Mouse (Mus musculus) neutrophil, adult 5-6 weeks (primary cell): Measurements from ENCODE around the gene Spata20. TPM values are rescaled to one million over a fixed set of nuclear protein-coding genes. Genes with fewer than 3 reads are reported as not detected.

Source experiments
- ATAC-seq: fragments of 151-379, 151-347 bp; 2 replicates; pipeline ENCODE4 v1.8.0; 2017; ENCODE audit warnings: mild to moderate bottlenecking, moderate TSS enrichment; ENCODE audit not compliant: insufficient number of reproducible peaks, poor library complexity, low FRiP score, severe bottlenecking; ENCODE audit errors: extremely low read depth
- total RNA-seq: library from RNA; stranded (forward); fragments of 200-1000 nt; gene quantifications from 2 replicates; pipeline ENCODE4 v1.2.3, GENCODE M21; 2017

Spata20 gene
- total RNA-seq, 1 experiment from 2014 or later = not detected

DNA sequence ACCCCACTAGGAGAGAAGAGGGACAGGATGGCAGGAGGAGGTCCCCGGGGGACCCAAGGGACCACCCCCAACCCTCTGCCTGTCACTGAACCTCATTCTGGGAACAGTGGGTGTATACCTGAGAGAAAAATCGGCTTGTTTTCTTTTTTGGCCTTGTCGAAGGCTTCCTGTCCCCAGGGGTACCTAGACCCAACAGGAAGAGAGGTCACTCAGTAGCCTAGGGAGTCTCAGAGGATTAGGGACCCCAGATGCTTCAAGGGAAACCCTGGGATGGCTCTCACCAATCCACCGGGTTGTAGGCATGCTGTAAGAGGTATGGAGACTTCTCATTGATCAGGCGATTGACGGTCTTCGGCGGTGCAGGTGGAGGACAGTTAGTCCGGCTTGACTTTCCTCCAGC is 1.3 kb downstream of the Spata20 start:
- ATAC-seq = no peak

DNA sequence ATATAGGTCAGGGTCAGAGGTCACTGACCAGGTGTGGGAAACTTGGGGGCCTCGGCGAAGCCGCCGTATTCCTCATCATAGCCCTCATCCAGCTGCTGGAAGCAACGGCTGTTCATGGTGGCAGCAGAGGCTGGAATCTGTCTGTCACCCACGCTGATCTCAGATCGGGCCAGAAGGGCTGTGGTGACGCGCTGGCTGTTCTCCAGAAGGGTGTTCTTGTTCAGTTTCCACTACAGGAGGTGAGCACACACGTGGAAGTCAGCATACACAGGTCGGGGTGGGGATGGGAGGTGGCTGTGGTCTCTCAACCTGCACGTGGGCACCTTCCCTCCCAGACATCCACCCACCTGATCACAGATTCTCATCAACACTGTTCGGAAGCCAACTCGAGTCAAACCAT is 2.1 kb downstream of the Spata20 start:
- ATAC-seq = no peak

DNA sequence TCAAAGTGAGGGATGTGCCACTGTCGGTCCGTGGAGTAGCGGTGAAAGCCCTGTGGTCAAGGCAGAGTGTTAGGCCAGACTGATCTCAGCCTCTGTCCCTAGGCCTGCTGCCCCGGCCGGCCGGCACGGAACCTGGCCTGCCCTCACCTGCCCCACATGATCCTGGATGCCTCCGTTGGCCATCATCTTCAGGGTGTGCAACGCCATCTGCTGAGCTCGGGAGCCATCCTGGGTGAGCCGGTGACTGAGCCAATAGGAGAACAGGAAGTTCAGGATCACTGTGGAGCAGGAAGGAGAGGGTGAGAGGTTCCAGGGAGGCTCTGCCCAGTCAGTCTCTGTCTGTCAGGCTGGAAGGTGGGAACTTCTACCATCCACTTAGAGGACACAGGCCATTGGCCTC is 2.5 kb downstream of the Spata20 start:
- ATAC-seq = no peak

DNA sequence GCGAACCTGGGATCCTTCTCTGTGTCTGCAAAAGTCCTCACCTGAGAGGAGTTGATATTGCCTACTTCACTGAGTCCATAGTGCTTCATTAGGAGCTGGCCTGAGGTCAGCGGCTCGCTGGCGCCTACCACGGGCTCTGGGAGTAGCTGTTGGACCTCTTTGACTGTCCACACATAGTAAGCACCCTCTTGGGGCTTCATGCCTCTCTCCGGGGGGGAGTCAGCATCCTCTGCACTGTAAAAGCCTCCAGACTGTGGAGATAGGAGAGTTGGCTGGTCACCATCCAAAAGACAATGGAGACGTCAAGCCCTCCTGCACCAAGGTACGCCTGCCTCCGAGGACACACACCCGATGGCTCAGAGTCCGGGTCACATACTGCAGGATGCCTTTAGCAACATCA is 3.2 kb downstream of the Spata20 start:
- ATAC-seq = no peak

DNA sequence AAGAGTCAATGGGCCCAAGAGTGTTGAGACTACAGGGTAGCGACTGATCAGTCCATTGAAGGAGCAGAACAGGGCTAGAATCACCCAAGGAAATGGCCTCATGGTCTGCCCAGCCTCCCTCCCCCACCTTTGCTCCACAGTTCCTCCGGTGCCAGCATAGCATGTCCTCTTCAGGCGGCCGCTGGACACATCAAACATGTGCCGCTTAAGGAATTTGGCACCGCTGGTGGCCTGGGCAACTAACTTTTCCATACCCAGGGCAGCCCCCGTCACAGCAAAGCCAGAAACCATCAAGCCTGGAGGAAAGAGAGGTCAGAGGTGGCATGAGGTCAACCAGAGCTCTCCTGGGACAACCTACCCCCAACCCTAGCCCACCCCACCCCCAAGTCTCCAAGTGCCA is 4.0 kb downstream of the Spata20 start:
- ATAC-seq = no peak

DNA sequence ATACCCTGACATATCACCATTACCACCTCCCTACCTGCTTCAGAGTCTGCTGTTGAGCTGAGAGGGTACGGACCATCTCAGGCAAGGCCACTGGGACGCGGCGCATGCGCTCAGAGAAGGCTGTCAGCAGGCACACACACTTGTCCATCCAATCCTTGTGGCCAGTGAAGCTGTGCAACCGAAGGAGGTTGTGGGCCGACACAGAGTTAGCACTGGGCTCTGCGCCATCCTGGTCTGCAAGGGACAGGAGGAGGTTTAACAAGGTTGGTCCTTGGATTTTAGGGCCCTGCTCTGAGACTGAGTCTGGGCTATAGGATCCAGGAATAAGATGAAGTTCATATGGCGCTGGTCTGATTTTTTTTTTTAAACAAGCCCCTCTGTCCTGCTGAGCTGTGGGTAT is 5.6 kb downstream of the Spata20 start:
- no peak for ATAC-seq

DNA sequence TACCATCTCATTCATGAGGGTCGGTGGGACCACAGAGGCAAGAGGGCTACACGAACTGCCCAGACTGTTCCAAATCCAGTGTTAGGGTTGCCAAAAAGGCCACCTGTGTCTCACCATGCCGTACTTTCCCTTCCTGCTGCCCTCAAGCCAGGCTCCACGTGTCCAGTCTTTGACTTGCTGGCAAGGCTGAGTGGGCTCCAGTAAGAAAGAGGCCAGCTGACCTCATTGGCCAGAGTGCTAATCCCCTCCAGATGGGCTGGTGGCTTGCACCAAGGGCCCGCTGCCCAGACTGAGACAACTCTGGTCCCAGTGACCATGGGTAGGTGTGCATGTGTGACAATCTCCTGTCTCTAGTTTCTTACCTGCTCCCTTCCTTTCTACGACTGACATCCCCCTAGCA is 8.3 kb downstream of the Spata20 start:
- no peak for ATAC-seq

DNA sequence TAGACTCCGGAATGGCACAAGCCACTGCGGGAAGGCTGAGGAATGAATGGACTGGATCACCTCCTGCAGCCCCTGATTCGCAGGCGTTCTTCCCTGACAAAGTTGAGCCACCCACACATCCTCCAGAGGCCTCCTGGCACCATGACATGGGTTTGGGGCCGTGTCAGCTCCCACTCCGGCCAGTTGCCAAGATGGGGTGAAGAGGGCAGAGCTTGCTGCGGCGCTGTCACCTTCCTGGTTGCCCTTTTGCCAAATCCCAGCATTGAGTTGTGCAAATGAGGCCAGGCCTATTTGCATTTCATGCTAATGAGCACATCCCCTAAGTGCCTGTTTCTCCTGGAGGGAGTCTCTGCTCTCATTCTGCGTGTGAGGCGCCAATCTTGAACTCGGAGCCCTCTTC is 10.3 kb downstream of the Spata20 start:
- ATAC-seq = no peak

DNA sequence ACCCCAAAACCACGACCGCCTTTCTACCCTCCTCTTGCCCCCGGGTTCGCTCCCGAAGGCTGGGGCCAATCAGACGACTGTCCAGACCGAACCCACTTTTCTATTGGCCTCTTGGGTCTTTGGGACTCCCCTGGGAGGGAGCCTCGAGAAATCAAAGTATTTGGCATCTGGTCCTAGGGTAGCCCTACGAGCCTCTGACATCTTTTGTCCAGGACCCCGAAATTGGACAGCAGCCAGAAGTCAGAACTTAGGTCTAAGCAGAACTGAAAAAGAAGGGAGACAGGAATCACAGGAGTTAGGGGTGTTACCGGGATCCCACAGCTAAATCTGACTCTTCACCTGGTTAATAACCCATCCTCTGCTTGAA is 11.5 kb downstream of the Spata20 start:
- no peak for ATAC-seq

DNA sequence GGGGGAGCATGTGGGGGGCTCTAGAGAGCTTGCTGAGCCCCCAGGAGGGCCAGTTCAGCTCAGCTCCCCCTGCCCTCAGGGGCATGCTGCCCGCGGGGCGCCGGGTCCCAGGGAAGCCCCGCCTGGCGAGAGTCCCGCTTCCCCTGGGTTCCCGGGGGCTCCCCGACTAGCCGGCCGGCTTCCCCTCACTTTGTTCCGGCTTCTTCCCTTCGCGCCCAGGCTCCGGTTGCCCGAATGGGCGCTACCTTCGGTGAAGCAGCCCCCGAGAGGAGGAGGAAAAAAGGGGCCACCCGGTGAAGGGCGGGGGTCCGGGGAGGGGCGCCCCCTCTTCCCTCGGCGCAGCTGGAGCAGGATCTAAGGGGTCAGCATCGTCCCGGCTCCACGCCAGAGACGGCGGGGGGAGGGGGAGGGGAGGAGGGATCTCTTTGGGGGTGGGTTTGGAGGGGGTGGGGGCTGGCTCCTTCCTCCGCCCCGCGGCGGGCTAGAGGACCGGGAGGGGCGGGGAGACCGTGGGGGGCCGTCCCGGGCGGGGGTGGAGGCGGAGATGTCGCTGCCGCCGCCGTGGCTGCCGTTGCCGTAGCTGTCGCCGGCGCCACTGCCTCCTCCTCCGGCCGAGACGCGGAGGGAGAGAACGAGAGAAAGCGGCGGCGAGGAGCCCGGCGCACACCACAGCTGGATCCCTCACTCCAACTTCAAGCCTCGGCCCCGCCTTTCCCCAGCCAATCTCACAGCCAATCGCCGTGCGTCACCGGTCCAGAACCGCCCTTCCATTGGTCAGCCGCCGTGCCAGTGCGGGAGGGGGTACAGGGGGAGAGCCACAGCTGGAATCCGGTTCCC is 12.1 kb downstream of the Spata20 start, which contains the start of gene Cacna1g:
Cacna1g (minus strand) TSS at position 492 of the 837 bp plus-strand sequence.
- no peak for ATAC-seq

DNA sequence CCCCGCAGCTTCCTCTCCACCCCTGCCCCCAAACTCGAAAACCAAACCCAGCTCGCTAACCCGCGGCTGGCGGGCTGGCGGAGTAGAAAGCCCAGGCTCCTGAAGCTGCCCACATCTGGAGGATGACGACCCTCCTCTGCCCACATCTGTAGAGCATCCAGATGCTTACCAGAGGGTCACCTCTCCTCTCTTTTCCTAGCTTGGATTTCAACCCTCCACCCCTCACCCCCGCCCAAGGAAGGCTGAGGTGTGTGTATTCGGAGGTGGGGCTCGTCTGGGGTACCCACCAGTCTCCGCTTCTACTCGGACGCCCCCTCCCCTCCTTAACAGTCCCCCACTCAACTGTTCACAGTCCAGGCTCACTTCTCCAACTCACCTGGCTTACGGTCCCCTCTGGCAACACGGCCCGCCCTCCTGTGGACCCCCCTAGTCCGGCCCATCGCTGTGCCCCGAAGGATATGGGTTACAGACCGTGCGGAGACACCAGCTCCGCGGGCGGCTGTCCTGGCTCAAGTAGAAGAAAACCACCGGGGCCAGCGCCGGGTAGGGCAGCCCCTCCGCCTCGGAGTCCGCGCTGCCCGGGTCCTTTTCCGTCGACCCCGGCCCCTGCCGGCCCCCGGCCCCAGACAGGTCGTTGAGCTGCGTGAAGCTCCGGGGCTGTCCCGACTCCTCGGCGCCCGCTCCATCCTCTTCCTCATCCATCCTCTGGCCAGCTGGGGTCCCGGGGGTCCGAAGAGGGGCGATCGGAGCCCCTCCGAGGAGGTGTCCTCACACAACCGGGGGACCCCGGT is 12.9 kb downstream of the Spata20 start:
- no peak for ATAC-seq

DNA sequence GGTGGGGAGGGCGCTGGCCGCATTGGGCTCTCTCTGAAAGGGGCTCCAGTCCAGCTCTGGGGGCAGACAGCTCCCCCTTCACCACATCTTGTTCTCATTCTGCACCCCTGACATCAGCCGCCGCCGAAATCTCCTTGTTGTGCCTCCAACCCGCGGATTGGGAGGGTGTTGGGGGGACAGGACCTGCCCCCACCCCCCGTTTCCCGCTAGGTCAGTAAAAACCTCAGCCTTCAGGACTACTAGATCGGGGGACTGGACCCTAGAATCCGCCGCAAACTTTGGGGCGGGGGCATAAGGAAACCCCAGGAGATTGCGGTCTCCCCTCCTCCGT is 13.4 kb downstream of the Spata20 start:
- ATAC-seq = no peak

DNA sequence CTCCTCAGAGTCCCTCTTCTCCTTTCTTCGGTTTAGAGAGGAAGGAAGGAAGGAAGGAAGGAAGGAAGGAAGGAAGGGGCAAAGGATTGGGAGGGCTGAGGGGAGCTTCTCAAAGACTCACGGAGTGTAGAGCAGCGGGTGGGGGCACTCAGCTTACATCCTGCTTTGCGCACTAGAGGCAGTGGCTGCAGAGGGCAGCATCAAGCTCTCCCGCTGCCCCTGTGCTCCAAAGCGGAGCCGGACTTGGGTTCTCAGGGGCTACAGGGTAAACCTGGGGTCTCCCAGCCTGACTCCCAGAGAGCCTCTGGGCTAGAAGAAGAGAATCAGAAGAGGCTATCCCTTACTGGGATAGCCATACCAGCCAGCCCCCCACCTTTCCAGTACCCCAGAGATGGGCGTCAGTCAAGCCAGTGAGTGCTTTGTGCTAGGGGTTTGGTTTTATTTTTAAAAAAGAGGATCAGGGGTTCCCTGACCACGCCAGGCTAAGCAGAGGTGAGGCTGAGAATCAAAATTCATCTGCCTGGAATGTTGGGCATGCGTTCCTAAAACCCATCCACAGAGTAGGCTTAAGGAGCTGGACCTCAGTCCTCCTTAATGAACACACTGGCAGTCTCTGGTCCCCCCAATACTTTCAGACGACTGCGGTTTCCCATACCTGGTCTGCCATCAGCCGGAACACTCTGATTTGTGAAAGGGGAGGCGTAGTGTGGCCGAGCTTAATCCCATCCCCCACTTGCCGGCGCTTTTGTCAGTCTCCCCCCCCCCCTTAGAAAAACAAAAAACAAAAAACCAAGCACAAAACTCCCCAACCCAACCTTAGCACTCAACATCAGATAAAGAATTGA is 14.0 kb downstream of the Spata20 start:
- ATAC-seq = no peak

DNA sequence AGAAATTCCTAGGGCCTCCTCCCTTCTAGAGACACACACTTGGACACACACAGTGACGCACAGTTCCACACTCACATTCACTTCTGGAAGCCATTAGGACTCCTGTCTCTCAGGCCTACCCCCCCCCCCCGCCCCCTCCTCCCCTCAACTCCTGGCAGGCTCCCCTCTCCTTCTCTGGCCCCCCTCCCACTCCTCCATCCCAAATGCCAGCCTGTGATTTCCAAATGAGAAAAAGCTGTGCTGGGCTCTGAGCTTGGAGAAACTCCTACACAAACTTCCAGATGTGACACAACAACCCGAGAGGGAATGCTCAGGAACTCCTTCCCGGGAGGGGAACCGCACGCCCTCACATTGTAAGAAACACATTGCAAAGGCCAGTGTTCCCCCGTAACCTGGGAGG is 15.6 kb downstream of the Spata20 start:
- ATAC-seq = no peak

DNA sequence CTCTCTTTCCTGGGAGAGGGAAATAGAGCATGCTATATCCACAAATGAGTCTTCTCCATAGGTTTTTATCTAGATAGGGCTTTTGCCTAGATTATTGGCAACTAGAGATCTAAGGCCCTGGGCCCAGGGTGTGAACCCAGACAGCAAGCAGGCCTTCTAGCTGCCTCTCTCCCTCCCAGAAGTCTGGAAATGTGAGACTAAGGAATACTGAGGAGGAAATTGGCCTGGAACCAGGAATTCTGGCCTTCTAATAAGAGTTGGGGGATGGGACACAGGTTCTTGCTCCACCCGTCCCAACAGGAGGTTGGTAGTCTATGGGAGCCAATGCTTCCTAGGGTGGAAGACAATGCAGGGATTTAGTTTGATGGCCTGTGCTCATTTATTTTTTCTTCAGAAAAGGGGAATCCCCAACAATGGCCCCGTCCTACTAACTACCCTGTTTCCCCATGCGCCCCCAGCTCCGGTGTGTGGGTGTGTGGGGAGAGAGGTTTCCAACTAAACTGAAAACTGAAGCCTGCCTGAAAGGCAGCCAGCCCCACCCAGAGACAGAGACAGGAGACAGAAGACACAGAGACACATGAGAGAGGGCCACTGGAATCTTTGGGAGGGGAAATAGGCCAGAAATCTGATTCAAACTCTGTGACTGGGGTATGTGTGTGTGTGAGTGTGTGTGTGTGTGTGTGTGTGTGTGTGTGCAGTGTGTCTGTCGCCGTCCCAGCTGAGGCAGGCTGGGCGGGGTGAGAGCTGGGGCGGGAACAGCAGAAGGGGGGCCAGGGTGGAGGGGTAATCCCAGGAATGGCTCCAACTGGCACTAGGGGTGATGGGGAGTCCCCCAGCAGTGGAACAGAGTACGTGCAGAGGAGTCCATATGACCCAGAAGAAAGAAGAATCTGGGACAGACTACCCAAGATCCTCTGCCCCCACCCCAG is 16.6 kb downstream of the Spata20 start:
- ATAC-seq = no peak

DNA sequence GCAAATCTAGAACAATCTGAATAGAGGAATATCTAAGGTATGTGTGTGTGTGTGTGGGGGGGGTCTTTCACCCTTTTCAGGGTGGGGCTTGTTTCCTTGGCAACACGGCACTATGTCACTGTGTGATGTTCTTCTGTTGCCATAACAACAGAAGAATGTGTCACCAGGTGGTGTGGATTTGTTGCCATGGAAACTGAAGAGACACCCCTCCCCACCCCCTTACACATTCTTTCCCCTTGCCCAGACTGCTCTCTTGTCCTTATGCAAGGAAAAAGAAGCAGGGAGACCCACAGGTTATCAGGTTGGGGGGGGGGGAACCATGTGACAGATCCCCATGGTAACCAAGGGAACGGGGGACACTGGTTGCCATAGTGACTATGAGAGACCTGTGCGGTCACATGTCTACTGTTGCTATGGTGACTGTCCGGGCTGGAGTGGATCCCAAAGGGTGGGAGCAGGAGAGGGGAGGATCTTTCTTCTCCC is 17.4 kb downstream of the Spata20 start:
- ATAC-seq = no peak

DNA sequence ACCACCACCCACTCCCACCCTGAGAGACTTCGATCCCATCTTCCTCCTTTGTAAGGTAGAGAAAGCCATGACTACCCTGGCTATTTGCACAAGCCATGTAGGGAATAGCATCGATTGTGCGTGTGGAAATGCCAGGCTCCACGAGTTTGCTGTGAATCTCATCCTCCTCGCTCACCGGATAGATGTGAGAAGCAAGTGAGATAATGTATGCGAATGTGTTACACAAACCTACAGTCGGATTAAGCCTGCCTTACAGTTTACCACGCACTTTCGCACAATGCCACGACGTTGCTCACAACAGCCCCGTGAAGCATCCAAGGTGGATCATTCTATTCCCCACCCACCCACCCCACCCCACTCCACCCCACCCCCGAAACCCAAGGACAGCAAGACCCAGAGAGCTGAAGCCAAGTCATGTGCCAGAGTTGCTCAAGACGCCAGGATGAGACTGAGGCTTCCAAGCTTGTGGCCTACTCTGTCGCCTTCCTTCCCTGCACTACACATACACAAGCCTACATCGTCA is 19.6 kb downstream of the Spata20 start:
- ATAC-seq = no peak

DNA sequence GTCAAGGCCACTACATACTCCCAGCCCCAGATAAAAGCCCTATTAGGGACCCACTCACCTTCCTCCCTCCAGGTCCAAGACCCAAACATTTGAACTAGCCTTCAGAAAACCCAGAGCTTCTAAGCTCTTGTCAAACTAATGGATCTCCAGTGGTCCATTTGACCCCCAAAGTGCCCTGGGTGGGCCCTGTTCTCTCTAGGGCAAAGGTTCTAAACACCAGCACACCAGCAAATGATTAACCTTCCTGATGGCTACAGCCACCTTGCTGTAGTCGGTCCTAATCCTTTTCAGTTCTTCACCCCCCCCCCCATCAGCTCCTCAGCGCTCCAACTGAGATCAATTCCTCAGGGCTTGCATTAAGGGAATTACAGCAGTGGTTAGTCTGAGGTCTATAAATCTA is 21.8 kb downstream of the Spata20 start:
- no peak for ATAC-seq
